Mouse (Mus musculus) lung, embryonic 14.5 days (tissue): ENCODE data around the gene Thsd1. TPM values are rescaled to one million over a fixed set of nuclear protein-coding genes. Genes with fewer than 3 reads are reported as not detected.
A peak's percentile ranks its signal among the peaks of the same experiment; 100 is the strongest.

Experiments used
- ATAC-seq: fragments of 200-750 bp; cut with Nextera tagmentation; 2 replicates; pipeline ENCODE4 v1.8.0; 2017; ENCODE audit warnings: mild to moderate bottlenecking, moderate TSS enrichment, moderate library complexity; ENCODE audit not compliant: insufficient read depth
- DNase-seq: peaks from one replicate; pipeline ENCODE4 v3.0.0-alpha.2; 2015
- H3K27ac ChIP-seq: fragments of 300-500 bp; sonication (generic); 2 replicates; pipeline ENCODE4 v1.5.1; 2014; ENCODE audit warnings: low read depth, mild to moderate bottlenecking, moderate library complexity
- H3K27me3 ChIP-seq: fragments of 300-500 bp; sonication (generic); 2 replicates; pipeline ENCODE4 v1.6.1; 2014; ENCODE audit warnings: low read length, control low read depth; ENCODE audit not compliant: insufficient read depth
- H3K36me3 ChIP-seq: fragments of 300-500 bp; sonication (generic); 2 replicates; pipeline ENCODE4 v1.6.1; 2014; ENCODE audit warnings: control low read depth; ENCODE audit not compliant: insufficient read depth
- H3K4me1 ChIP-seq: fragments of 300-500 bp; sonication (generic); 2 replicates; pipeline ENCODE4 v1.6.1; 2014; ENCODE audit warnings: antibody characterized with exemption, control low read depth; ENCODE audit not compliant: insufficient read depth
- H3K4me2 ChIP-seq: fragments of 300-500 bp; sonication (generic); 2 replicates; pipeline ENCODE4 v1.6.1; 2014; ENCODE audit warnings: mild to moderate bottlenecking
- H3K4me3 ChIP-seq: fragments of 300-500 bp; sonication (generic); 2 replicates; pipeline ENCODE4 v1.5.1; 2014; ENCODE audit warnings: low read depth, low read length
- H3K9ac ChIP-seq: fragments of 300-500 bp; sonication (generic); 2 replicates; pipeline ENCODE4 v1.6.1; 2014
- H3K9me3 ChIP-seq: fragments of 300-500 bp; sonication (generic); 2 replicates; pipeline ENCODE4 v1.6.1; 2016; ENCODE audit warnings: low read depth, low read length, control low read depth
- CTCF ChIP-seq: IDR thresholded peaks from 2 replicates; pipeline ENCODE4 v1.5.1; 2016; ENCODE audit warnings: antibody characterized with exemption, low read depth
- WGBS: fragments of 180-500 bp; shearing (Covaris S2); extraction: QIAGEN DNeasy Blood & Tissue Kit; methylation state at CpG from one replicate; pipeline ENCODE4 v1.1.7; 2014; 5-methylcytosine and 5-hydroxymethylcytosine counted together
- polyA plus RNA-seq: library from polyadenylated mRNA; unstranded; fragments of >200 nt; fragmentation: Nextera tagmentation; extraction: Ambion mirVana; gene quantifications from 2 replicates; pipeline ENCODE4 v1.2.1, GENCODE M21; 2014

Gene Thsd1
- polyA plus RNA-seq, 1 experiment from 2014 or later, result 33.6 TPM

DNA sequence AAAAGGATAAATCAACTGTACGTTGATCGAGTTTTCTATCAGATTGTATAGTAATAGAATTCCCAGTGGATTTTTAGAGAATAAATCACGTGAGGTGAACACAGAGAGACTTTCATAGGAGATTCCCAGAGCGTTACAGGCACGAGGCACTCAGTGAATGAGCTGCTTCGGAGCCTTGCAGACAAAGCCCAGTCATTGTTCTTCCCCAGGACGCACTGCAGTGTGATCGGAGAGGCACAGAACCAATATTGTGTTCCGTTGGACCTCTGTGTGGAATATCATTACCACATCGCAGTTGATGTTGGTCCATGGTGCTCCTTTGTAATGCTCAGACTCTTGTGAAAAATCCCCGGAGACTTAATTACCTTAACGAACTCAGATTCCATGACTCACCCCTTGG lies 20.8 kb downstream of the Thsd1 start:
- ATAC-seq, result no peak
- TF ChIP-seq CTCF, result no peak
- H3K4me2 ChIP-seq, result no peak overlapping the region

DNA sequence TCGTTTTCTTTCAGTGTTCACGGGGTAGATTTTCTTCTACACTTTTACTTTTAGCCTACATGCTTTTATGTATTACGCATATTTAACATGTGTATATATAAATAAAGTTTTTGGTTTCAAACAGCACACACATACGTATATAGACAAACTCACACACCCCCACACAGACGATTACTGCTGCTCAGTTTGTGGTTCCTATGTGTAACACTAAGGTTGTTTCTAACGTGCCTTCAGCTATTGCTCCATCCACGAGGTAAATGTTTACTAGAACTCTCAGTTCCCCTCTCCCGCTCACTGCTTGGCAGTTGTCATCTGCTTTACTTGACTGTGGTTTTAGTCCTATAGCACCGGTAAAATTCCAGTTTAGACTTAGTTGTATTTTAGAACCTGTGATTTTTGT lies 22.0 kb downstream of the Thsd1 start:
- no peak overlapping the region for H3K27ac ChIP-seq
- DNase-seq, result no peak
- ATAC-seq, result no peak
- 68% methylated on average over 9 of the region's 9 CpGs for WGBS
- no peak overlapping the region for H3K4me3 ChIP-seq
- no peak for TF ChIP-seq CTCF
- no peaks in the 10 kb centered on the region for H3K36me3 ChIP-seq
- no peak overlapping the region for H3K9ac ChIP-seq
- H3K27me3 ChIP-seq, result no peaks in the 10 kb centered on the region
- no peaks in the 10 kb centered on the region for H3K4me1 ChIP-seq
- no peak overlapping the region for H3K4me2 ChIP-seq
- no peaks in the 10 kb centered on the region for H3K9me3 ChIP-seq

More for the DNA sequence above, 20.8 kb downstream of the Thsd1 start:
- H3K4me3 ChIP-seq, result no peak overlapping the region
- H3K36me3 ChIP-seq, result peaks cover 2% of the 10 kb centered on the region; the same call in 1 of the 2 replicates
- H3K27me3 ChIP-seq, result no peaks in the 10 kb centered on the region
- no peak overlapping the region for H3K27ac ChIP-seq
- H3K9ac ChIP-seq, result no peak overlapping the region
- no peaks in the 10 kb centered on the region for H3K9me3 ChIP-seq
- DNase-seq, result no peak
- WGBS, result 89% methylated on average over 12 of the region's 12 CpGs
- no peaks in the 10 kb centered on the region for H3K4me1 ChIP-seq

DNA sequence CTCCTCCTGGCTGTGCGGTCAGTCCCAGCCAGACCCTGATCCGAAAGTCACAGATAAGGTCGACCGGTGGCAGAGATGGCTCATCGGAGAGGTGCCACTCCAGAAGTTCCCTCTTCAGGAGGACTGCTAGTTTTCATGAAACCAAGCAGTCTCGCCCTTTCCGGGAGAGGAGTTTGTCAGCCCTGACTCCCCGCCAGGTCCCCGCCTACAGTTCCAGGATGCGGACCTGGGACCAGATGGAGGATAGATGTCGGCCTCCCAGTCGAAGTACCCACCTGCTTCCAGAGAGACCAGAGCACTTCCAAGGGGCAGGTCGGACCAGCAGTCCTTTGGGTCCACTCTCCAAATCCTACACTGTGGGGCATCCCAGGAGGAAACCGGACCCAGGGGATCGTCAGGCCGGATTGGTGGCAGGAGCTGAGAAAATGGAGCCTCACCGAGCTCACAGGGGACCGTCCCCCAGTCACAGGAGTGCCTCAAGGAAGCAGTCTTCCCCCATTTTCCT lies 31.9 kb downstream of the Thsd1 start:
- peaks cover 10% of the 10 kb centered on the region; the same call in 1 of the 2 replicates for H3K36me3 ChIP-seq
- DNase-seq (no peak), ATAC-seq (no peak)
- no peak overlapping the region for H3K4me3 ChIP-seq
- H3K9me3 ChIP-seq, result 0 out of 2 replicates have a peak, but pooled peaks cover 2% of the 10 kb centered on the region
- no peaks in the 10 kb centered on the region for H3K27me3 ChIP-seq
- 82% methylated on average over 18 of the region's 18 CpGs for whole genome bisulfite sequencing
- no peak overlapping the region for H3K27ac ChIP-seq
- no peaks in the 10 kb centered on the region for H3K4me1 ChIP-seq
- no peak overlapping the region for H3K4me2 ChIP-seq
- no peak for TF ChIP-seq CTCF
- H3K9ac ChIP-seq, result no peak overlapping the region

DNA sequence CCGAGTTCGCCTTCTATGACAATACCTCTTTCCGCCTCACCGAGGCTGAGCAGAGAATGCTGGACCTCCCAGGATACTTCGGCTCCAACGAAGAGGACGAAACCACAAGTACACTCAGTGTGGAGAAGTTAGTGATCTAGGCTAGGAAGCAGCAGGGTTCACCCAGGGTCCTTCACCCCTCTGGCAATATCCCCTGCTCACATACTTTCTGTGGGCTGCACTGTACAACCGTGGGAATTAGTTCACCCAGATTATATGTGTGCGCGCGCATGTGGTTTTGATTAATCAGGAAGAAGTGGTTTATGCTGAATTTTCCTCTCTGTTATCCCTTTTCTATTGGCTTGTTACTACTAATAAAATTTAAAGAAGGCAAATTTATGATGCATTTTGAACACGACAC lies 32.4 kb downstream of the Thsd1 start:
- no peak for DNase-seq
- TF ChIP-seq CTCF, result no peak
- no peak overlapping the region for H3K27ac ChIP-seq
- H3K4me2 ChIP-seq, result no peak overlapping the region
- whole genome bisulfite sequencing, result 80% methylated on average over 12 of the region's 12 CpGs
- H3K4me3 ChIP-seq, result no peak overlapping the region
- 0 out of 2 replicates have a peak, but pooled peaks have one; percentile 19 for ATAC-seq
- H3K9ac ChIP-seq, result no peak overlapping the region
- peaks cover 10% of the 10 kb centered on the region; the same call in 1 of the 2 replicates for H3K36me3 ChIP-seq
- no peaks in the 10 kb centered on the region for H3K4me1 ChIP-seq
- H3K27me3 ChIP-seq, result no peaks in the 10 kb centered on the region
- H3K9me3 ChIP-seq, result no peaks in the 10 kb centered on the region

DNA sequence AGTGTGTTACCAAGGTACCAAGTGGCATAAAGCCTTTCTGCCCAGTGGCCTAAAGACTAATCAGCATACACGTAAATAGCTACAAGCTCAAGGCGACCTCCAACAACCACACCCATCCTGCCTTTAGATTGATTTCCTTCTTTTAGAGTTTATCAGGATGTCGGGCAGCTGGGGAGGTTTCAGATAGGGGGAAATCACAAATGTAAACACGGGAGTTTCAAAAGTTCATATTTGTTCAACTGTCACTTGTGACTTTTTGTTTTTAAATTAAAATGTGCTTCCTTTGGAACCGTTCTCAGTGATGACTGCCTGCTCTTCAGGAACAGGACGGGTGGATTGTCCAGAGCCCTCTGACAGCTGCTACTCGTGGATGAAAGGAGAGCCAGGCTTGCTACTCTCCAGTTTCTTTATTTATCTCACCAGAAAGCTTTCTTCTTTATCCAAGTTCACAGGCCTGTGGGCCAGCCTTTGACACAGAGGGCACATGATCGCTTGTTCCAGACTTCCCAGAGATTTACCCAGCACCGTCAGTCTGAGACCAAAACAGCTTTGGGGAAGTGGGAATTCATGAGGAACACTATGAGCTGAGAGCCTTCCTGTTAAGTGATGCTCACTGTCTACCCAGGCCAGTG lies 33.1 kb downstream of the Thsd1 start:
- ATAC-seq, result peak; percentile 55

DNA sequence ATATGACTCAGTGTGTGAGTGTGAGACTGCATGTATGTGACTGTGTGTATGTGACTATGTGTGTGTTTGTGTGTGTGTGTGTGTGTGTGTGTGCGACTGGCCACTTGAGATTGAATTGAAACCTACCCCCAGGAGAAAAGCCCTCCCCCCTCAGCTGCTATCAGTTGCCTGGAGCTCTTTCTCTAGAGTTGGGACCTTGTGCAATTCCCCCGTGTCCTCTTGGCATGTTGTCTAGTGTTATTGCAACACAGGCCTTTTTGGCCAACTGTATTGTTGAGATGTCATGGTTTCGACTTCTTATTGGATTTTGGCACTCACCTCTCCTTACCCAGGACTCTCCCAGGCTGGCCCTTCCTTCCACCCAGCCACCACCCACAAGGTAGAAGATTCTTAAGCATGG lies 35.2 kb downstream of the Thsd1 start:
- DNase-seq (no peak), ATAC-seq (no peak)
- Histone ChIP-seq H3K4me1 (no peaks in the 10 kb centered on the region), H3K9ac (no peak overlapping the region), H3K36me3 (peaks cover 7% of the 10 kb centered on the region; the same call in 1 of the 2 replicates), H3K4me3 (no peak overlapping the region), H3K27ac (no peak overlapping the region), H3K9me3 (no peaks in the 10 kb centered on the region), H3K4me2 (no peak overlapping the region), H3K27me3 (no peaks in the 10 kb centered on the region)
- WGBS, result 78% methylated on average over 3 of the region's 3 CpGs
- TF ChIP-seq CTCF, result no peak

More for the DNA sequence above, 33.1 kb downstream of the Thsd1 start:
- 20% methylated on average over 9 of the region's 9 CpGs for WGBS
- Histone ChIP-seq H3K9me3 (no peaks in the 10 kb centered on the region), H3K4me2 (no peak overlapping the region), H3K27me3 (no peaks in the 10 kb centered on the region), H3K9ac (no peak overlapping the region), H3K4me3 (no peak overlapping the region), H3K27ac (no peak overlapping the region), H3K4me1 (no peaks in the 10 kb centered on the region), H3K36me3 (peaks cover 10% of the 10 kb centered on the region; the same call in 1 of the 2 replicates)
- peak; percentile 56 for DNase-seq
- no peak for TF ChIP-seq CTCF

DNA sequence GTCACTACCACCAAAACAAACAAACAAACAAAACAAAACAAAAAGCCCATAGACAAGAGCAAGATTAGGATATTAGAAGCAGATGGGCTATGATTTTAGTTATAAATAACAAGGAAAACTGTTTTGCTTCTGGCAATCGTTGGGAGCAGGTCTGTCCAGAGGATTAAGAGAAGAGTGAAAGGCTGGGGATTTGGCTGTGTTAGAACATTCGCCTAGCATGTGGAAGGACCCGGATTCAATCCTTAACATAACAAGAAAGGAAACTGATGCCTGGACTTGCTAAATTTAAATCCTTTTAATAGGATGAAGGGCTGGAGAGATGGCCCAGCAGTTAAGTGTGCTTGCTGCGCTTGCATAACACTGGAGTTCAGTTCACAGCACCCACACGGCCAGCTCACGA lies 37.2 kb downstream of the Thsd1 start:
- H3K9ac ChIP-seq, result no peak overlapping the region
- ATAC-seq (no peak), DNase-seq (no peak)
- TF ChIP-seq CTCF, result no peak
- no peak overlapping the region for H3K4me3 ChIP-seq
- H3K4me2 ChIP-seq, result no peak overlapping the region
- no peak overlapping the region for H3K27ac ChIP-seq
- H3K36me3 ChIP-seq, result no peaks in the 10 kb centered on the region
- no peaks in the 10 kb centered on the region for H3K27me3 ChIP-seq
- no peaks in the 10 kb centered on the region for H3K9me3 ChIP-seq
- H3K4me1 ChIP-seq, result no peaks in the 10 kb centered on the region
- WGBS, result 73% methylated on average over 6 of the region's 6 CpGs
